Mouse (Mus musculus) telencephalon, adult 2 months (tissue): Measurements from ENCODE around the gene Erich3.
"Not testable (repeated sequence)": the region's sequence is repeated elsewhere in the genome, so short reads cannot be mapped to it uniquely, and the experiment has no call there.

Source experiments
- DNase-seq: peaks from one replicate; pipeline ENCODE4 v3.0.0-alpha.2; 2011; ENCODE audit warnings: low read depth, low spot score

Erich3 gene

GRCm38 (mm10) chr3:154663545-154663944 is at the start of gene Erich3:
Gene Erich3, plus strand, starts transcription at chr3:154663859.
- no peak for DNase-seq

DNA sequence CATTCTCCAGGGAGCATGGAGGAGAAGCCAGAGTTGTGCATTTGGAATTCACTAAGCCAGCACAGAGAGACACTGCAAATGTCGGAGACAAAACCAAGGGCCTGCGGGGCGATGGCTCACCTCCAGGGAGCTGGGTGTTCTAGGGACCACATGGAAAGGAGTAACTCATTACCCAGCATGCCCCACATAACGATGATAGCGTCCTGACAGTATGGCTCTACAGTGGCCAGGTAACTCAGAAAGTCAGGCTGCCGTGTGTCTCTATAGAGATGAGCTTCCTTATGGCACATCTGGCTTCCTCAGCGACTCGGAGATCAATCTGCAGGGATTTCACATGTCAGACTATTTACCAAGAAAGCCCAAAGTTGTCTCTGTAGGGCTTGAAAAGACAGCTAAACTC is 48.9 kb upstream of the Erich3 start:
- no peak for DNase-seq

DNA sequence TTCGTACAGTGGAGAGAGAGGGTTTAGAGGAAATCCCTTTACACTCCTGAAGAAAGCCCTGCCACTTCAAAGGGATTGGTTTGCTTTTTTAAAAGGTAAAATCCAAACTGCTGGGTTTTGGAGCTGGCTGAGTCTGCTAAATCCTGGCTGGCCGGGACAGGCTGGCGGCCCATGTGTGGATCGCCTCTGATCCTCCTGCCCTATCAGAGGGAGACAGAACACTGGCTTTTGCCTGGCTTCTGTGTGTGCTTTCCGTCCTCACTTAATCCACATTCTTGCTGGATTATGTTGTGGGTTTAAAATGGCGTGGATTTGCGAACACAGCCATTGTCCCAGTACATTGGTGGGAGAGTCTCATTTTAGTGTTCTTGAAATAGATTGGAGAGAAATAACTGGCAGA is 48.4 kb upstream of the Erich3 start:
- DNase-seq = no peak

DNA sequence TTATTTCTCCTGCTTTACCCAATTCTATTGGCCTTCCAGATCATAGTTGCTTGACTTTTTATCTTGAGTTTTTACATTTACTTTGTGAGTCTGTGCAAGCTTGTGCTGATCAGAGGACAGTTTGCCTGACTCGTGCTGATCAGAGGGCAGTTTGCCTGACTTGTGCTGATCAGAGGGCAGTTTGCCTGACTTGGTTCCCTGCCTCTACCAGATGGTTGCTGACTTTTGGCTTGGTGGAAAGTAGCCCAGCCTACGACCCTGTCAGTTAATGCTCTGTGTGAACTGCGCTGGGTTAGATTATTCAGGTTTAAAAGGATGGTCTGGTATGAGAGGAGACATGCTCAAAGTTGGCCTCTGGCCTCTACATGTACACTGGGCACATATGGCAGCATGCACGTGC is 47.6 kb upstream of the Erich3 start:
- DNase-seq = no peak

GRCm38 (mm10) chr3:154628284-154628683 is 35.4 kb upstream of the Erich3 start:
- no peak for DNase-seq

DNA sequence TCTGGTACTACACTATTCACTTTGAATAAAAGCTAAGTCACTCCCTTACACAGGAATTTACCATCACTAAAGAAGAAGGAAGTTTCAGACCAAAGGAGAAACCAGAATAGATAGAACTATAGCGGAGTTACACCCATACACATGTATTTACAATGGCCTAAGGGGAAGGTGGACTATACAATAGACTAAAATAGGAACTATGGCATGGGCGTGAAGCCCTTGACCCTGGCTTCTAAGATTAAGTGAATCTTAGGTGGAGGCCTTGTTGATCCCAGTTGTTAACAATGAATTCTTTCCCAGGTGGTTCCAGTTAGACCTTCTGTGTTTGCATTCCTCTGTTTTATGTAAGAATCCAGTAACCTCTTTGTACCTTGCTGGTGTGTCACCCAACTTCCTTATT is 32.4 kb upstream of the Erich3 start:
- DNase-seq = not testable (repeated sequence)

DNA sequence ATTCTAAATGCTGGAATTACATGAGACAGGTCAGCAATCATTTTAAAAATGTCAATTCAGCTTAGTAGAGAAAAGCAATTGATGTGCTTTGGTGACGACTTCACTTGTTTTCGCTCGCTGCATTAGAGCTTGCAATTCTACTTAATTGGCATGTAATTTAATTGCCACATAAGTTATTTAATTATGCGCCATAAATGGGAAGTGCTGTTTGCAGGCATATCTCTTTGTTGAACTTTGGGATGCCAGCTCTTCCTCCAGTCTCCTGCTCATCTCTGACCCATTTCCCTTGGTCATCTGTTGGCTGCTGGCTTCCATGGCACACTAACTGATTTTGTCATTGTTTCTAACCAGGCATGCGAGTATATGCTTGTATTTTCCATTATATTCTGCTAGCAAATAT is 30.6 kb upstream of the Erich3 start:
- DNase-seq = no peak

DNA sequence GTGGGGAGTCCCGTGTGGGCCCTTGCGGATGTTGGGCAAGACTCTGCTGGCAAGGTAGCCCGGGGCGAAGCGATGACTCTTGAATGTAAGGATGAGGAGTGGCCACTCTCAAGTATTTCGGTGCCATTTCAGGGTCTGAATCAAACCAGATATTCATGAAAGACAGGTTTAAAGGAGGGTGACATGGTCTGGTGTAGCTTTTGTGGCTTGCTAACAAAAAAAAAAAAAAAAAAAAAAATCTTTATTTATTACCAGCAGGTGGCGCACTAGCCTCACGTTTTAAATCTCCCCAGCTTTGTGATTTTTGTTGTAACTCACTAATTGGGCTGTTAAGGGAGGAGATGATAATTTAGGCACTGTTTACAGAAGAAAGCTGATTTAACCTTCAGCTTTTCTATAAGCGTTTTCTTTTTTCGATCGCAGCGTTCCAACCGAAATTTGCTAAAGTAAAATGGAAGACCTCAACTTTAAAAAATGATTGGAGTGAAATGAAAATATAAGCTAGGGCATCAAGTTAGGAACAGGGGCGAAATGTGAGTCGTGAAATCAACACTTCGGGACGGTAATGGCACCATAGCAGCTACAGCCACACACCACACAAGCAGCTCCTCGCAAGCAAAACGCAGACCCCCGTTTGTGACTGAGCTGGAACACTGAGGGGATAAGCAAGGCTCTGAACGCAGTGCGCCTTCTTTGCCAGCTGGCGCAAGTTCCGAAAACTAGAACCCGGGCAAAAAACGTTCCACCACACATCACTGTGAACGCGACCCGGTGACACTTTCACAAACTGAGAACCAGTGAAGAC is 16.8 kb upstream of the Erich3 start:
- no peak for DNase-seq

DNA sequence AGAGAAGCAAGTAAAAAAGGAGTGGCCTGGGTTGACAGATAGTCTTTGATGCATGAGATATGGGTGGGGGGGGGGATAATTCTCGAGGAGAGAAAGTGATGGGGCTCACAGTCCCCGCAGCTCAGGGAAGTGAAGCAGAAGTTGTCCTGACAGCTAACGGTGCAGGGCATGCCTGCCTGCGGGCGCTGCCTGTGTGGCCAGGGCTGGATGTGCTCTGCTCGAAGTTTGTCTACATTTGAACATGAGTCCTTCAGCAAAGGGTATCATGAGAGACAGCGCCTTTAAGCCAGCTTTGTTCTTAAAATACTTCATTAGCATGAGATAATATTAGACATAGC is 16.2 kb upstream of the Erich3 start:
- no peak for DNase-seq

GRCm38 (mm10) chr3:154649411-154650285 is 14.0 kb upstream of the Erich3 start:
- DNase-seq = no peak

DNA sequence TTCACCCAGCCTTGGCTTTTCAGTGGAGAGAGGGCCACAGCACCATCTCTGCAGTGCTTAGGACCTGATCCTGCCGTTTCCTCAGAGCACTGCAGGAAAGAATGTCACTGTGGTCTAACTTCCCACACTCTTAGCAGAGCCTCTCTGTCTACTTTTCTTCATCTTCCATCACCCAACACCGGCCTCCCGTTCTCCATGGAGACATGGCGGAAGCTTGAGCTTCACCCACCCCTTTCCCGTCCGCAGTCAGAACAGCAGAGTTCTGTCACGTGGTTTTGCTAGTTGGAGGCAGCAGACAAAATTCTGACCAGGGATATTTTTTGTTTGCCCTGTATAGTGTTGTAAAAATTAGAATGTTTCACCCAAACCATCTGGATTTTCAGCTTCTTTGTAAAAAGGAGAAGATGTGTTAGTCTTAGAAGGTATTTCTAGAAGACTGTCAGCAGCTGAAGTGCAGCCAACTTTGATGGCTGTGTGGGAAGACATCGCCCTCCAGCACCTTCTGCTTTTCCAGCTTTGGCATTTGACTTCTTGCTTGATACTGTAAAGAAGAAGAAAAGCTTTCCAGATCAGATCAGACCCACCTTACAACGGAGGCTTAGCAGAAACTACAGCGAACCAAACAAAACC is 12.4 kb upstream of the Erich3 start:
- peak; percentile 80 for DNase-seq

DNA sequence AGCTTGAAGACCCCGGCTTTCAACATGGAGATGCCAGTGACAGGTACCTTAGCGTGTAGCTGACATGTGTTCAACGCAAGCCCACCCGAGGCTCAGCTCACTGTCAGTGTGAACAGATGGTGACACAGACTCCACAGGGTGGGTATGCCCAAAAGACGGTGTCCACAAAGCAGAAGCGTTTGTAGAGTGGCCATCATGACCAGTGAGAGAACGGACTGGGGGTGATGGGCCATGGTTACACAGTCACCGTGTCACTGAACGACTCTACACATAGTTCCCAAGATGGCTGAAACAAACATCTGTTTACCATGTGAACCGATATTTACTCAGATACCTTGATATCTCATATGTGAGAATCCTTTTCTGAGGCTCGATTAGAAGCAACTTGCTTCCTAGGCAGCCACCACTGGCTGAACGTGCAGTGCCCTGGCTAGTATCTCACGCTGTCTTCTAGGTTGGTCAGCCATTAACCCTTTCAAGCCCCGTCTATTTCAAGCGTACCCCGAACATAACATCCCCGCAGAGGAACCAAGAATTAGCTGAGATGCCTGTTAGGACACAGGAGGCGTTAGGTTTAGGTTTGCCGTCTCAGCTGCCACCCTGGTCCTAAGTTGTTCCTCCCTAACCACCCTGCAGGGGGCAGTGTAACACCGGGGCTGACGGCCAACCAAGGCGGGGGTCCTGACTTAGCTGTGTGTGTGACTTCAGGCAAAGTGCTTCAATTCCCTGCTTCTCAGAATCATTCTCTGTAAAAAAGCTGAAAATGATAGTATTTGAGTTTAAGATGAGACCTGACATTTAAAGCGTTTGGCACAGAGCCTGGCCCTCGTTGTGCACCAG is 10.9 kb upstream of the Erich3 start:
- no peak for DNase-seq

DNA sequence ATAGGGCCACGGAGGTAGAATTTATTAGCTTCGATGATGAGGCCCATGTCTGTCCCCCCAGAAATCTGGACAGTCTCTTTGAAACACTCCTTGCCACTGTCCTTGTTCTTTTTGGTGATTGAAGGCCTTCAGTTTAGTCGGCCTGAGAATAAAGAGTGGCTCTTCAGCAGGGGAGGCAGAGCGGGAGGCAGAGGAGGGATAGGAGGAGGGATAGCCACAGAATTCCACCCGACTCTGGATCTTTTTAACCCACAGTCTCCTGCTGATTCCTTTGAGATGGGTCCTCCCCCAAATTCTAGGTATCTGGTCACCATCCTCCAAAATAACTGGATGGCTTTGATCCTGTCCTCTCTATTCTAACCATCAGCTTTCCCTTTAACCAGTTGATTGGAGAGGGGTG is 10.2 kb upstream of the Erich3 start:
- no peak for DNase-seq

GRCm38 (mm10) chr3:154654284-154654683 is 9.4 kb upstream of the Erich3 start:
- DNase-seq = no peak

DNA sequence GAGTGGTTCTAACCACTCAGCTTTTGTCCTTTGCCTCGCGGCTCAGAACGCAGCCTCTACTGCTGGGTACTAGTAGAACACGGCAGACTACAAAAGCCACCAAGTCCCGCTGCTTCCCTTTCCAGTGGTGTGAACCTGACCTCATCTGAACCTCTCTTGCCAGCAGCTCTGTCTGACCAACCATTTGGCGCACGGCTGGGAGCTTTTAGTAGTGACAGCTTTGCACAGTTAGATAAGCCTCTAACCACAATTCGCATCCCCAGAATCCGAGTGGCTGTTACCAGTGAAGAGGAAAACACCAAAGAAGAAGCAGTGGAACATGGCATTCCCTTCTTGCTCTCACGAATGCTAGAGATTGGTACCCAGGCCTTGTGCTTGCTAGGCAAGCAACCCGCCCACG is 8.8 kb upstream of the Erich3 start:
- no peak for DNase-seq

DNA sequence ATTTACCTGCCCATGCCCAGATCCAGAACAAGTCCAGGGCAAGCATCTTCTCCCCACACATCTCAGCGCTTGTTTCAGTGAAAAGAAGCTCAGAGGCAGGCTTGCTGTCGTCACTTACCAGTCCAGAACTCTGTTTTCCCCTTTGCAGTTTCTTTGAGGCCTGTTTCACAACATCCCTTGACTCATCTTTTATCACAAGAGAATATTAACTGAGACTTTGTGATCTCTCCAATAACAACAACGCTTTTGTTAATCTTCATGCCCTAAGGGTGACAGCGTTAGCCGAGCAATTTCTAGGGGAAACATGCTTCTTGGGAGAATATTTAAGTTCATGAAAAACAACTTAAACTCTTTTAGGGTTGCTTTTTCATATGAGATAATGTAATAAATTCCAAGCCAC is 7.9 kb upstream of the Erich3 start:
- no peak for DNase-seq

DNA sequence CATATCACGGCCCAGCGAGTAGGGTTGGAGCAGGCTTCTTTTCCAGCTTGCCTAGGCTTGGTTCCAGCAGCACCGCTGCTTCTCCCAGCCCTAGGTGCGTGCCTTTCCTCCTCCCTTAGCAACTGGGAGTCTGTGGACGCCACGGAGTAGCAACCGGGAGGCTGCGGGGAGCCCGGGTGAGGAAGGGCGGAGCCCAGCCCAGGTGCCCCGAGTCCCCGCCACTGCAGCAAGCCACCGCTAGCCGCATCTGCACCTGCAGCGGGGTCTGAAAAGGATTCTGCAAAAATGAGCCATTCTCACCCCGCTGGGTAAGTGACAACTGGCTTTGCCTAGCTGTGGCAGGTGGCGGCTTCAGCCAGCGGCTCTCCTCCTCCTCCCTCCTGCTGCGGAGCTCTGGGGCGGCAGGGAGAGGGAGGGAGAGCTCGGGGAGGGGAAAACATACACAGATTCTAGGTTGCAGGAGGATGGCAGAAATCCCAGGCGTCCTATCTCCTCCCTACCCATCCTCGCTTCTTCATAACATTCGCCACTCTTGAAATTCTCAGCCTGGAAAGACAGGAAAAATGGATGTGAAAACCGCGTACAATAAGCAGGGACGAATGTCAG is 420 bp downstream of the Erich3 start:
- peak; percentile 85 for DNase-seq

DNA sequence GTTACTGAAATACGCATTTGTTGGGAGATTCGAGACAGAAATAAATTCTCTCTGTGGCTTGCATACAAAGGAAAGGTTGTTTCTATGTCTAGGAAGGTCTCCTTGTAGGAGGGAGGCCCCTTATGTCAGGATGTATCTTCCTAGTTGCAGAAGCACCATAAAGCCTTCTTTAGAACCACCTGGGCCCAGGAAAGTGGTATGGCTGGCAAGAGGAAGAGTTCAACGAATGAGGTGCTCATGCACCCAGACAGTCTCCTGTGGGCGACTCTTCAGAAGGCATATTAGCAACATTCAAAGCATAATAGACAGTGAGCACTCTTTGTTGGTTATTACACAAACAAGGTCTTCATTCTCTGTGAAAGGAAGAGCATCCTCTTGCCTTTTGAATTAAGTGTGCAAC is 977 bp downstream of the Erich3 start:
- DNase-seq = no peak

GRCm38 (mm10) chr3:154668485-154668884 is 4.8 kb downstream of the Erich3 start:
- DNase-seq = peak; percentile 79

DNA sequence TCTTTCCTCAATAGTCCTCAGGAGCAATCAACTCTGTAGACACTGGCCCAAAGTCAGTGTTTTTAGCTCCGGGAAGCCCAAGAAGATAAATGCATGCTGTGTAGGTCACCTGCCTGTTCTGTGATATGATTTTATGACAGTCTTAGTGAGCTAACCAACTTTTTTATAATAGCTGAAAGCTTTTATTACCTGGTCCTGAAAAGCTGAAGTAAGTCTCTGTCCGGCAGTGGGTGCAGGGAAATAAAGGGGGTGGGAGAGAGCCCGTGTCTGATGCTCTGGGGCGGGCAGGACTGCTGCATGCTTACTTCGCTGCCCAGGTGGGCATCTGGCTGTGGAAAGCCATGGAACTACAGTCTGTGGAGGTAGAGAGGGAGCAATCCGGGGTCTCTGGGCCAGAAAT is 6.9 kb downstream of the Erich3 start:
- no peak for DNase-seq

GRCm38 (mm10) chr3:154671013-154671412 is 7.4 kb downstream of the Erich3 start:
- DNase-seq = no peak
